Mouse (Mus musculus): ENCODE data around the gene Rnf115.
A peak's percentile ranks its signal among the peaks of the same experiment; 100 is the strongest.

Rnf115 gene

GRCm38 (mm10) chr3:96772949-96773348 is 45.5 kb downstream of the Rnf115 start:
- no peak for DNase-seq (ENCODE audit: low read depth in 1 of 2, low spot score in 2 of 2)

- no peak for DNase-seq (ENCODE audit: low read depth in 1 of 2, low spot score in 2 of 2)
Measured at GRCm38 (mm10) chr3:96777120-96777519, 49.7 kb downstream of the Rnf115 start.

- DNase-seq (ENCODE audit: low read depth in 1 of 2, low spot score in 2 of 2), result no peak
Measured at GRCm38 (mm10) chr3:96782236-96782635, 54.8 kb downstream of the Rnf115 start.

GRCm38 (mm10) chr3:96787784-96788183 is 60.3 kb downstream of the Rnf115 start:
- DNase-seq (ENCODE audit: low read depth in 1 of 2, low spot score in 2 of 2), result no peak

GRCm38 (mm10) chr3:96788506-96788905 is 61.0 kb downstream of the Rnf115 start:
- DNase-seq (ENCODE audit: low read depth in 1 of 2, low spot score in 2 of 2), result no peak

- DNase-seq (ENCODE audit: low read depth in 1 of 2, low spot score in 2 of 2), result no peak
Measured at GRCm38 (mm10) chr3:96800254-96800653, 72.8 kb downstream of the Rnf115 start.

- no peak for DNase-seq (ENCODE audit: low read depth in 1 of 2, low spot score in 2 of 2)
Measured at GRCm38 (mm10) chr3:96802214-96802613, 74.8 kb downstream of the Rnf115 start.

- DNase-seq (ENCODE audit: low read depth in 1 of 2, low spot score in 2 of 2), result no peak
Measured at GRCm38 (mm10) chr3:96808136-96808535, 80.7 kb downstream of the Rnf115 start.

- DNase-seq (ENCODE audit: low read depth in 1 of 2, low spot score in 2 of 2), result no peak
Measured at GRCm38 (mm10) chr3:96808651-96809050, 81.2 kb downstream of the Rnf115 start.

- DNase-seq (ENCODE audit: low read depth in 1 of 2, low spot score in 2 of 2), result no peak
Measured at GRCm38 (mm10) chr3:96811232-96811631, 83.8 kb downstream of the Rnf115 start.

GRCm38 (mm10) chr3:96812395-96813091 is 85.1 kb downstream of the Rnf115 start:
- peak; percentile 5 to 44 for DNase-seq (ENCODE audit: low read depth in 1 of 2, low spot score in 2 of 2)

- no peak for DNase-seq (ENCODE audit: low read depth in 1 of 2, low spot score in 2 of 2)
Measured at GRCm38 (mm10) chr3:96813106-96813505, 85.6 kb downstream of the Rnf115 start.

GRCm38 (mm10) chr3:96813591-96814244 is 86.3 kb downstream of the Rnf115 start:
- DNase-seq (ENCODE audit: low read depth in 1 of 2, low spot score in 2 of 2), result no peak

- DNase-seq (ENCODE audit: low read depth in 1 of 2, low spot score in 2 of 2), result no peak
Measured at GRCm38 (mm10) chr3:96814342-96814741, 86.9 kb downstream of the Rnf115 start.

GRCm38 (mm10) chr3:96820116-96820915 is 92.9 kb downstream of the Rnf115 start:
- DNase-seq (ENCODE audit: low read depth in 1 of 2, low spot score in 2 of 2), result no peak

- no peak for DNase-seq (ENCODE audit: low read depth in 1 of 2, low spot score in 2 of 2)
Measured at GRCm38 (mm10) chr3:96821581-96821980, 94.1 kb downstream of the Rnf115 start.

- no peak for DNase-seq (ENCODE audit: low read depth in 1 of 2, low spot score in 2 of 2)
Measured at GRCm38 (mm10) chr3:96823701-96824100, 96.2 kb downstream of the Rnf115 start.

GRCm38 (mm10) chr3:96824614-96825013 is 97.2 kb downstream of the Rnf115 start:
- no peak for DNase-seq (ENCODE audit: low read depth in 1 of 2, low spot score in 2 of 2)

- DNase-seq (ENCODE audit: low read depth in 1 of 2, low spot score in 2 of 2), result no peak
Measured at GRCm38 (mm10) chr3:96825261-96825660, 97.8 kb downstream of the Rnf115 start.

GRCm38 (mm10) chr3:96828308-96828864 is 100.9 kb downstream of the Rnf115 start:
- DNase-seq (ENCODE audit: low read depth in 1 of 2, low spot score in 2 of 2), result no peak

GRCm38 (mm10) chr3:96828984-96829383 is 101.5 kb downstream of the Rnf115 start, which contains the start of the genes Pdzk1 and Cd160:
Gene Pdzk1, plus strand, starts transcription at chr3:96829284.
Gene Cd160, minus strand, starts transcription at chr3:96829351.
- no peak for DNase-seq (ENCODE audit: low read depth in 1 of 2, low spot score in 2 of 2)
